Mouse (Mus musculus) cerebellum, adult 2 months (tissue): Measurements from ENCODE around the gene Hemk1.

Experiments
- CTCF ChIP-seq: fragments of 200-500 bp; IDR thresholded peaks from 2 replicates; pipeline ENCODE4 v1.5.1; 2011; ENCODE audit warnings: low read depth, mild to moderate bottlenecking, control low read depth, low read length, moderate library complexity, borderline replicate concordance; ENCODE audit not compliant: insufficient read depth
- POLR2A ChIP-seq: fragments of 200-500 bp; IDR thresholded peaks from 2 replicates; pipeline ENCODE4 v1.6.1; 2011; ENCODE audit warnings: low read length, control low read depth, borderline replicate concordance; ENCODE audit not compliant: insufficient read depth

DNA sequence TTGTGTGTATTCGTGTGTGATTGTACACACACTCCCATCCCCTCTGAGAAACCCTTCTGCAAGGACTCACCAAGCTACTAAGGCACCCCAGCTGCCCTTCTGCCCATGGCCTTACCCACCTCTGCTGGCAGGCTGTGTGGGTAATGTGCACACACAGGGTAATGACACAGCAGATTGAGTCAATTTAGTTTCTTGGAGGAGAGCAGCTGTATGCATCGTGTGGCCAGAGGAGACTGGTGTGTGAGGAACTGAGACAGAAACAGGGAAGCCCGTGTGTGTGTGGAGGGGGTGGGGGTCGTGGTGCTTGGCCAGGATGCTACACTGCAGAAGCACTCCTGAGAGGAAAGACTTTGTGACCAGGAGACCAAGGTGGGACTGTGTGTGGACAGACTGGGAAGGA is 34.3 kb upstream of the Hemk1 start:
- no peak for TF ChIP-seq CTCF
- no peak for TF ChIP-seq POLR2A
